Mouse (Mus musculus): Measurements from ENCODE around the gene Plce1.
A peak's percentile ranks its signal among the peaks of the same experiment; 100 is the strongest.

The Plce1 gene

DNA sequence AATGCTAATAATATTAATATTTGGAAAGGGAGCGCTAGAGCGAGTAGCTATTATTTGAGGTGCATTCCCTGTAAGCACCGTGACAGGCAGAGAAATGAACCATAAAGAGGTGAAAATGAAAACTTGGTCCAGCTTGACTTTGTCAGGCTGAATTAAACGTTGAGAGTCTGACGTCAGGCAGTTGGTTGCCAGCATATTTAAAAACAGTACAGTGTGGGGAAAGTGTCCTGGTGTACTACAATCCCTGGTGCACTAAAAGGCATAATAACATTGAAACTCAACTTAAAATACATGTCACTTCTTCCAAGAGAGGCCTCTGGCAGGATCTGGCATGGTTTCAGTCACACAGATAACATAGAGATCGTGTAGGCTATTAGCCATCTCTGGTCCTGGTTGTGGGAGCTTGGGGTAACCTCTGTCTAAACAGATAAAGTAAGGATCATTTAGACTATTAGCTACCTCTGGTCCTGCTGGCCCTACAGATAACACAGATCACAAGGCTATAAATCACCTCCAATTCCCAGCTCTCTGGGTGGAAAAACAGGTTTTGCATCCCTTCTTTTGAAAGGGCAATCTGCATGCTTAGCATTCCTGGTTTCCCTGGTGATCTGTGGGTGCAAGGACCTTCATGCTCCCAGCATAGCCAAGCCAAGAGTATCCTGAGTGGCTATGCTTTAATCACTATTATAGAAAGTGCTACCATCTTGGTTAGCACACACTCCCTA, 164.1 kb downstream of the Plce1 start:
- DNase-seq, result peak in 1 of 2 experiments; percentile 31

DNA sequence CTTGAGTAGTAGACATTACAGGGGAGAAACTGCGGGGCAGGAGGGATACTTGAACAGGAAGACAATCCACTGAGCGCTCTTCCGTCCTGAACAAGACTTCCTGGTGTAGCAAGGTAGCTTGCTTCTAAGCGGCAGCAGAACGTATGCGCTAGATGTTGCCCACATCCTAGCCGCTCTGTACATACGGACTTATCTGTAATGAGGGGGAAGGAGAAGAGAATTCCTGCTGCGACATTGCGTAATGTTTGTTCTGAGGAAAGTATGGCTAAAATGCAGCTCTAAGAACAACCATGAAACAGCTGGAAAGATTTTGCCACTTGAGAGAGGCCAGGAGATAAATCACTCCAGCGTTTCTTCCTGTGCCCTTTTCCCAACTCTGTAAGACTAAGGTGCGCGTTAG, 177.1 kb downstream of the Plce1 start:
- no peak for DNase-seq

- no peak for DNase-seq
Measured at GRCm38 (mm10) chr19:38665398-38665797, 184.5 kb downstream of the Plce1 start.

GRCm38 (mm10) chr19:38672015-38672600, 191.2 kb downstream of the Plce1 start:
- DNase-seq, result no peak

DNA sequence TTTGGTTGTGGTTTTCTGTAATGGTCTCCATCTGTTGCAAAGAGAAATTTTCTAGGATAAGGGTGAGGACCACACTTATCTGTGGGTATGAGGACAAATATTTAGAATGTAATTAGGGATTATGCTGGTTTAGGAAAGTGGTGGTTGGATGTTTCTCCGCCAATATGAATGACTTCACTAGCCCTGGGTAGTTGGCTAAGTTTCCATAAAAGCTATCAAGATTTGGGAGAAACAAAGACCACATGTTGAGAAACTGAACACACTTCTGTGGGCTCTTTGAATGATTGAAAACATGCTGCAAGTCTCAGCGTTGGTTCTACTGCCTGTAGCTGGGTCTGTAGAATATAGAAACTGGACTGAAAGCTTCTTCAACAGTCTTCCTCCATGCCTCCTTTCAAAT, 193.0 kb downstream of the Plce1 start:
- DNase-seq, result no peak

DNA sequence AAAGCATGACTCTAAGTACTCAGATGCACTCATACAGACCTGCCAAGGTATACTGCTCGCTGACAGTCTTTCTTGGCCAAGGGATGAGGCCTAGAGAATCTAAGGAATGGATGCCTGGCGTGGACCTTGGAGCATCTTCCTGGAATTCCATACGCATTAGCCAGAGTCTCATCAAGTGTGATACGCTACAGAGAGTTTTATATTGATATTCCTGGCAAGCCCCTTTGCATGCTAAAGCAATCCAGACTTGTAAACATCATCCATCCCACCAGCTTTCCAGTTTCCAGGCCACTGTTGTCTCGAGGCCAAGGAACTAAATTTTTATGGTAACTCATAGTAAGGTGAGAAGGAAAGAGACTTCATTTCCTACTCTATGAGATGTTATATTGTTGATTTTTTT, 197.7 kb downstream of the Plce1 start:
- DNase-seq, result no peak

GRCm38 (mm10) chr19:38679520-38679919, 198.6 kb downstream of the Plce1 start:
- DNase-seq, result no peak

GRCm38 (mm10) chr19:38687326-38687725, 206.4 kb downstream of the Plce1 start:
- DNase-seq, result peak; percentile 66 to 83

DNA sequence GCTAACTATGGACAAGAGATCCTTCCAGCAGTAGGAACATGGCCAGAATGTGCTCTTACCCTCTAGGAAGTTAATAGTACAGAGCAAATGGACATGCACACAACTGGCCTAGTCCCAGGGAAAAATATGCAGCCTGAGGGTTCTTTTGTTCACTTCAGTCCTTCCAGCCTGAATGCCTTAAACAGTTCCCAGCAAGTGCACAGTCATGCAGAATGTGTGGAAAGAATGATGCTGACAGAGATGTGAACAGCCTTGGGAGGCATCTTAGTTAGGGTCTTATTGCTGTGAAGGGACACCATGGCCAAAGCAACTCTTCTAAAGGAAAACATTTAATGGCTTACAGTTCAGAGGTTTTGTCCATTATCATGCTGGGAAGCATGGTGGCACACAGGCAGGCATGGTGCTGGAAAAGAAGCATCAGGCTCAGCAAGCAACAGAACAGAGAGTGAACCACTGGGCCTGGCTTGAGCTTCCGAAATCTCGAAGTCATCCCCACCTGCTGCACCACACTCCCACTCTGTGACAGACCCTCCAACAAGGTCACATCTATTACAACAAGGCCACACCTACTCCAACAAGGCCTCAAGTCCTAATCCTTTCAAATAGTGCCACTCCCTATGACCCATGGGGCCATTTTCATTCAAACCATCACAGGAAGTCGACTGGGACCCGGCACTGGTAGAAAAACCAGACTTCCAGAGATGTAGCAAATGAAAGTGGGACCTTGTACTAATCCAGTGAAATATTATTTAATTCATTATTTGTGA, 208.0 kb downstream of the Plce1 start:
- peak in 1 of 2 experiments; percentile 14 for DNase-seq

- DNase-seq, result peak in 1 of 2 experiments; percentile 8
Measured at GRCm38 (mm10) chr19:38690276-38690675, 209.4 kb downstream of the Plce1 start.

- DNase-seq, result no peak
Measured at GRCm38 (mm10) chr19:38691533-38691932, 210.6 kb downstream of the Plce1 start.

GRCm38 (mm10) chr19:38693331-38693730, 212.4 kb downstream of the Plce1 start:
- DNase-seq, result no peak

GRCm38 (mm10) chr19:38693769-38694168, 212.9 kb downstream of the Plce1 start:
- DNase-seq, result peak; percentile 24 to 53

DNA sequence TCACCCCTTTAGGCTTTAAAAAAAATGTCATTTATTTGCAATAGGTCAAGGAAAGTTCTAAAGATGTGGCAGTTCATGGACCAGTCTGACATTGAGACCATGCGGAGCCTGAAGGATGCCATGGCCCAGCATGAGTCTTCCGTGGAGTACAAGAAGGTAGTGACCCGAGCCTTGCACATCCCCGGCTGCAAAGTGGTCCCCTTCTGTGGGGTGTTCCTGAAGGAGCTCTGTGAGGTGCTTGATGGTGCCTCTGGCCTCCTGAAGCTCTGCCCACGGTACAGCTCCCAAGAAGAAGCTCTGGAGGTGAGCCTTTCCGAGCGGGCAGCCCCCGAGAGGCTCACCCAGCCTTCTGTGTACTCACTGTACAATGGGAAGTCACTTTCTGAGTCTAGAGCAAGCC, 220.9 kb downstream of the Plce1 start:
- DNase-seq, result no peak

DNA sequence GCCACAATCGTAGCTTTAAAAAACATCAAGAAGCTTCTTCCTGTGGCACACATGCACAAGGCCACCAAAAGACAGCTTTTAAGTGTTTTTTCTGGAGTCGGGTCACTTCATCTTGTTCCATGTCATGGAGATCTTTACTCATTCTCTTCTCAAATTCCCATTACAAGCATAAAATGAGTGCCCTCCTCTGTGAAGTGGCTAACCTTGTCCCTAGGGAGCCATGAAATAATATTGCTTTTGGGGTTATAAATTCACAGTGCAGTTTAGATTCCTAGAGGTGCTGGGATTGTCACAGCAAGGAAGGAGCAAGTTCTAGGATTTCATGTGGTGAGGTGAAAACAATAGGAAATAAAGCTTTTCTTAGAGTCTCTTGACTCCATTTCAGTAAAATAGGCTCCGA, 223.8 kb downstream of the Plce1 start:
- DNase-seq, result no peak

DNA sequence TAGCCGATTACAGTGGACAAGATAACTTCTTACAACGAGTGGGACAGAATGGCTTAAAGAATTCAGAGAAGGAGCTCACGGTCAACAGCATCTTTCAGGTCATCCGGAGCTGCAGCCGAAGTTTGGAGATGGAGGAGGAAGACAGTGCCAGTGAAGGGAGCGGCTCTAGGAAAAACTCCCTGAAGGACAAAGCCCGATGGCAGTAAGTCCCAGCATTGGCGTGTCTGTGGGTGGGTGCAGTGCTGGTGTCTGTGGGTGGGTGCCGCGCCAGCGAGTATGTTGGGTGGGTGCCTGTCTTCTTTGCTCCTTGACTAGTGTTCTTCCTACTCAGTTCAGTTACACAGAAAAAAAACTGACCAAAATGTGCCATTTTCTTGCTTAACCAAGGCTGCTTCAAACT, 224.3 kb downstream of the Plce1 start:
- no peak for DNase-seq

DNA sequence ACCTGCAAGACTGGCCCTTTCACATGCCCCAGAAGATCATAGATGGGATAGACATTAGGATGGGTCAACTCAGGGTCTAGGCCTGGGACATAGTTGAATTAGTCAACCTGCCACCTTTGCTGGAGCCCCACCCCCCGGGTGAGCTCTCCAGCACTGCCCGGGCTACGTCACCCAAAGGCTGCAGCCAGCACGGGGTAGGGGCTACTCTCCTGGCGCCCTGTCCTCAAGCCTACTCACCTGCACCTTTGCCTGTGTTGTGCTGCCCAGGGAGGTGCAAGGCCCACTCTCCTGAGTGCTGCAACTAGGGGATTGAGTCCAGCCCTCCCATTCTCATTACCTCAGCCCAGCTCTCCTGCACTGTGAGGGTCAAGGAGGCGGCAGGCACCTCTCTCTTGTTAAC, 225.5 kb downstream of the Plce1 start:
- DNase-seq, result no peak

- peak; percentile 27 to 83 for DNase-seq
Measured at GRCm38 (mm10) chr19:38709376-38709775, 228.5 kb downstream of the Plce1 start.

DNA sequence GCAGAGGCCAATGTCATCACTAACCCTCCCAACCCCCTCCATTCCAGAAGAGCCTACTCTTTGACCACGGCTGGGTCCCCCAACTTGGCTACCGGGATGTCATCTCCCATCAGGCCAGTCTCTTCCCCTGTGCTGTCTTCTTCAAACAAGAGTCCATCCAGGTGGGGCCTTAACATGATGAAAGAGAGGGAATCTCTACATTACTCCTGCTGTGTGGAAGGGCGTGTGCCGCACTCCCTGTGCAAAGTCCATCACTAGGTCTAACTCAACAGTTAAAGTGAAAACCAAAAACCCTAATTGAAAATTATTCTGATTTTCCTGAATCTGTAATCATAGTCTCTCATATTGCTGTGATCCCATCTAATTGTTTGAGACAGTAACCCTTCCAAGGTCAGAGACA, 240.9 kb downstream of the Plce1 start:
- DNase-seq, result no peak

DNA sequence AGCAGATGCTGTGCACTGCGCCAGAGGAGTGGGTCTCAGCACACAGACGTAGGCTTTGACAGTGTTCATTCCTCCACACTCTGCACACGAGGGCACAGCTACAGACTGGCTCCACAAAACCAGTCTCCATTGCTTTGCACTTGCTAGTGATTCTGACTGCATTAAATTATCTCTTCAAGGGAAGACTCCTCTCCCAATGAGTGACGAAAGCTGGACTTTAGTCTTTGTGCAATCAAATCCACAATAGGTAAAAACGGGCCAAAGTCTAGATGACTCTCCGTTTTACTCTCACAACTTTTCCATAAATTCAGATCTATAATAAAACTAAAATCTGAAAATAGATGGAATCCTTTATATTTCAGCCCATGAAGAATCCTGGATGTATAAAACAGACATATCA, 242.1 kb downstream of the Plce1 start:
- DNase-seq, result no peak

- no peak for DNase-seq
Measured at GRCm38 (mm10) chr19:38723969-38724368, 243.1 kb downstream of the Plce1 start.

DNA sequence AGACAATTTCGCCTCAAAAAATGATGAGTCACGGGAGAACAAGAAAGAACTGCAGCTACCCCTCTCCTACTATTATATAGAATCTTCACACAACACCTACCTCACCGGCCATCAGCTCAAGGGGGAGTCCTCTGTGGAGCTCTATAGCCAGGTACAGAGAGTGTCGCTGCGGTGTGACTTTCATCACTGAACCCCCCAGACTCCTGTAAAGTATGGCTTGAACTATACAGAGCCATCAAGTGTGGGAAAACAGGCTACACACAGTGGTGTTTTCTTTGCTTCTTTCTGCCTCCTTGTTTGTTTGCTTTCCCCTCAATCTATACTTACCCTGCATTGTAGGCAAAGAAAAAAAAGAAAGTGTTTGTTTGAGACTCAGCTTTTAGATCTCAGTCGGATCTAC, 247.9 kb downstream of the Plce1 start:
- no peak for DNase-seq

- no peak for DNase-seq
Measured at GRCm38 (mm10) chr19:38729264-38729663, 248.4 kb downstream of the Plce1 start.

- no peak for DNase-seq
Measured at GRCm38 (mm10) chr19:38744546-38744945, 263.6 kb downstream of the Plce1 start.
